Mouse (Mus musculus) embryo, embryonic 9.5 days (tissue): Measurements from ENCODE around the gene Zbtb32.

Experiments used
- DNase-seq: peaks from one replicate; pipeline ENCODE4 v3.0.0-alpha.2; 2017; ENCODE audit errors: extremely low spot score

Gene Zbtb32

DNA sequence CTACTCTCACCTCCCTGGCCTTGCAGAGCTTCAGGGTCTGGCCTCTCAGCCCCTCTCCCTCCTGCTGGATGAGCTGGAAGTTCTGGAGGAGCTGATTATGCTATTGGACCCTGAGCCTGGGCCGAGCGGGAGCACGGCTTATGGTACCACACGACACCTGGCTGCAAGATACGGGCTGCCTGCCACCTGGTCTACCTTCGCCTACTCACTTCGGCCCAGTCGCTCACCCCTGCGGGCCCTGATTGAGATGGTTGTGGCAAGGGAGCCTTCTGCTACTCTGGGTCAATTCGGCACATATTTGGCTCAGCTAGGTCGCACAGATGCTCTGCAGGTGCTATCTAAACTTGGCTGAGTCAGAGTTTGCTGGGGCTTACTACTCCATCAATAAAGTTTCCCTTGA, 31.2 kb downstream of the Zbtb32 start:
- no peak for DNase-seq

DNA sequence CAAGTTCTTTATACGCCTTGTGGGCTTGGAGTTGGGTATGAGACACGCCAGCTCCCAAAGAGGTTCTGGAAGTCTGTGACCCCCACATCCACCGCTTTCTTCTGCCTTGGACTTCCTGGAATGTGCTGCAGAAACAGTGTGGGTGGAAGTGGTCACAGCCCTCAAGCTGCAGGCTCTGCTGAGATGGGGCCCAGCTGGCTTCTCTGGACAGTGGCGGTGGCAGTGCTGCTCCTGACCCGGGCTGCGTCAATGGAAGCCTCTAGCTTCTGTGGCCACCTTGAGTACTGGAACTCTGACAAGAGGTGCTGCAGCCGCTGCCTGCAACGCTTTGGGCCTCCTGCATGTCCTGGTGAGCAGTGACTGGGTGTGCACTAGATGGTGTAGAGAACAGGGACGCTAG, 32.7 kb downstream of the Zbtb32 start:
- no peak for DNase-seq

DNA sequence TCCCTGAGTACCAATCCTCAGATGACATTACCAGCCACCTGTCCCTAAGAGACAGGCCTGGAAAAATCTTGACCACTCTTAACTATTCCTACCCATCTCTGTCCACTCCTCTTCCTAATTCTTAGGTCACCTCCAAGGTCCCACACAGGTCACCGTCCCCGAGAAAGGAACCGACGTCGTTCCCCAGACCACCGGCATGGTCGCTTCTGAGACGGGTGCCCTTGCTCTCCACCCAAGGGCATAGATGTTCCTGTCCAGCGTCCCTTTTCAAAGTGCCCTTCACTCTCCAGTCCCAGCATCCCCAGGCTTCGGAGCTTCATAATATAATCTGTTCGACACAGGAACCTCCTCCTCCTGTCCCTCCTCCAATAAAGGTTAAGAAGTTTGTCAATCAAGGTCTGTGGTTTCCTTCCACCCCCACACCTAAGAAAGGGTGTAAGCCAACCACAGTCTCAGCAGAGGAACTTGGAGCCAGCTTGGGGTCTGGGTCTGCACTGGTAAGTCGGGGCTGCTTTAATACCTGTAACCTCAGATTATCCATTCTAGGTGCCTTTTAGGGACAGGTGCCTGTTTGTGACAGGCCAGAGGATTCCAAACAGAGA, 33.6 kb downstream of the Zbtb32 start, which contains the start of gene Igflr1:
Igflr1 (plus strand) TSS at position 458 of the 602 bp plus-strand sequence.
- DNase-seq = no peak

DNA sequence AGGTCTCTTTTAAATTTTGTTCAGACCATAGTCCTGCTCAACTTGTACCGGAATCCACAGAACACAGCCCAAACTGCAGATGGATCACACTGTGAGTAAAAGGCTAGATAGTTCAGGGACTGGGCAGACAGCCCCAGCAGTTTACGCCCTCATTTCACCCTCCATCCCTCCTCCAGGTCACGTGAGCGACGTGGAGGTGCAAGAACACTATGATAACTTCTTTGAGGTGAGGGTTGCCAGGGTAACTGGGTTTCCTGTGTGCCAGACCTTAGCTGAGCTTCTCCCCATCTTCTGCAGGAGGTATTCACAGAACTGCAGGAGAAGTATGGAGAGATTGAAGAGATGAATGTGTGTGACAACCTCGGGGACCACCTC, 34.8 kb downstream of the Zbtb32 start:
- DNase-seq = no peak

DNA sequence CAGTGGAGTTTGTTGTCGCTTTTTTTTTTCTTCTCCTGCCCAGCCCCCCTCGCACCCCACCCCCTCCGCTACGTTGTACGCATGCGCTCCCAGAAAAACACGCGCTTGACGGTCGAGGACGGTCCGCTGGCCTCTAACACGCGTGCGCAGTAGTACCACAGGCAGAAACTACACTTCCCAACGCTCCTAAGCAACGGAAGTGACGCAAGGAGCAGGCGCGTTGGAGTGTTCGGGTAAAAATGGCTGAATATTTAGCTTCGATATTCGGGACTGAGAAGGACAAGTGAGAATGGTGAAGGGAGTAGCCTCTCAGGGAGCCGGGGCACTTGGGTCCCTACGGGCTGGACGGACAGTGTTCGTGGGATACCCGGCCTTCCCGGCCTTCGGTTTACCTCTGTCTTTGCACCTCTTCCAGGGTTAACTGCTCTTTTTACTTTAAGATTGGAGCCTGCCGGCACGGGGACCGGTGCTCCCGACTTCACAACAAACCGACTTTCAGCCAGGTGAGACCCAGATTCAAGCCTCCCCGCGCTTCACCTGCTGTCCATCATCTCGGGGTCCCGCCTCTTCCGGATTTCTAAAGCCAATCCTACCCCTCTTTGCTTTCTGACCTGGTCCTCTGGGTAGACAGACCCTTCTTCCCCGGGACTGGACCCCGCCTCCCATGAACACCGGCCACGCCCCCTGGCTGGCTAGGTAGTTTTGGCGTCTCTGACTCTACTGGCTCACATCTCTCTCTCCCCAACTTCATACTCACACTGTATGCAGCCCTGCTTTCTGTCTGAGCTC, 35.4 kb downstream of the Zbtb32 start, which contains the start of the genes U2af1l4, Gm49396 and Psenen:
U2af1l4 (plus strand) TSS at position 185 of the 789 bp plus-strand sequence.
Gm49396 (plus strand) TSS at position 228 of the 789 bp plus-strand sequence.
Psenen (minus strand) TSS at position 511 of the 789 bp plus-strand sequence.
- peak; percentile 92 for DNase-seq

- peak; percentile 37 for DNase-seq
Measured at GRCm38 (mm10) chr7:30562526-30563116, 36.1 kb downstream of the Zbtb32 start.

DNA sequence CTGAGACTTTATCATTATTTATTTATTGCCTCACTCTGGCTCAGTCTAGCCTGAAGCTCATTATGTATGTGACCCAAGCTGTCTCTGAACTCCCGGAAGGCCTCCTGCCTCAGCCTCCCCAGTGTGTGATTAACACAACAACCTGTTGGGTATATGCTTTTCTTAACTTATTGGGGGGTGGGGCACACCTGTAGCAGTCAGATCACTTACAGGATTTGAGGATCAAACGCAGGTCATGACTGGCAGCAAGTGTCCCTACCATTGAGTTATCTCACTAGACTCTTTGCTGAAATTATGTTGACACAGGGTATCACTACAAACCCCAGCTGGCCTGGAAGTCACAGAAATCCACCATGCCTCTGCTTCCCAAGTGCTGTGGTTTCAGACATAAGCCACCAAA, 38.4 kb downstream of the Zbtb32 start:
- DNase-seq = no peak

DNA sequence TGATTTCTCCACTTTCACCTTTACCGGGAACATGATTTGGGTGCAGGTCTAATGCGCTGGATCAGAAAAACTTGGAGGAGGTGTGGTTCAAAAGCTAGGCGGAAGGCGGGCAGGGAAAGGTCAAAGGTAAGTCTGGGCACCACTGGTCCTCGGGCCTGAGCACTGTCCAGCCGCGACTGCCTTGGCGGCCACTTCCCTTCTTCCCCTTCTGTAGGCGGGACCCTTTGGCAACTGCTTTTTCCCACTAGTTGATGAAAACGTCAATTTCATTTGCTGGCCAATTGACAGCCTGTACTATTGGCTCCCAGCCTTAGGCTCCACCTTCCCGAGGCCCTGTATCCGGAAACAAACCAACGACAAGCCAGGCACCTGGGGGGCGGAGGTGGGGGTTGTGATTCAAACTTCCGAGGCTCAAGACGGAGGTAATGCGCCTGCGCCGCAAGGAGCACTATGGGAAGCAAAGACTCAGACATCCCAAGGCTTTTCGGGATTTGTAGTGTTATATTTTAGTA, 39.2 kb downstream of the Zbtb32 start, which contains the start of gene Lin37:
Lin37 (minus strand) TSS at position 396 of the 512 bp plus-strand sequence.
- peak; percentile 94 for DNase-seq

DNA sequence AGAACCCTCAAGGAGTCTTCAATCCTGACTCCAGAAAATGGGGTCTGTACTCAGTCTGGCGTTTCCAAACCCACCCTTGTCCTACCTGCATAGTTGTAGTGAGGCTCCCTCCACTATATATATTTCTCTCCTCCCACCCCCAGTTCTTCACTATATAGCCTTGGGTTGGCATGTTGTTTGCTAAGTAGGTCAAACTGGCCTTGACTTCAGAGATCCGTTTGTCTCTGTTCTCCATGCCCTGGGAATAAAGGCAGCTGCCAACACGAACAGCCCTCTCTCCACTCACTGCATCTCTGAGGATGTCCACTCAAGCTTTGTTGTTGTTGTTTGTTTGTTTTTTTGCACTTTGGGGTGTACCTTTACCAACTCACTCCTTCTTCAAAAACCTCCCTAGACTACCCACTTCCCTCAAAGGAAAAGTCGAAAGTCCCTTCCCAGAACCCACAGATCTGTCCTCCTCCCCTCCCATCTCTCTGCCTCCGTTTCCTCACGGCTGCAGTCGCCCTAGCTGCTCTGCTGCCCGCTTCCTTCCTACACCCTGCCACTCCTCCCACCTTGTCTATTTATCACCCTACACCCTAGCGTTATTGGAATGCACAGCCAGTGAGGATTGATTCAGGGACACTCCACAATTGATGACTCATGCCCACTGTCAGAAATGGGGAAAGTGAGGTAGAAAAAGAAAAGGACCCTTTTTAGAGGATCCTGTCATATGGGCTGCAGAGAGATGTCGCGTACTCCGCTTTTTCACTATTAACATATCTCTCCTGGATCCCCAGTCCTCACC, 39.9 kb downstream of the Zbtb32 start:
- DNase-seq = no peak

DNA sequence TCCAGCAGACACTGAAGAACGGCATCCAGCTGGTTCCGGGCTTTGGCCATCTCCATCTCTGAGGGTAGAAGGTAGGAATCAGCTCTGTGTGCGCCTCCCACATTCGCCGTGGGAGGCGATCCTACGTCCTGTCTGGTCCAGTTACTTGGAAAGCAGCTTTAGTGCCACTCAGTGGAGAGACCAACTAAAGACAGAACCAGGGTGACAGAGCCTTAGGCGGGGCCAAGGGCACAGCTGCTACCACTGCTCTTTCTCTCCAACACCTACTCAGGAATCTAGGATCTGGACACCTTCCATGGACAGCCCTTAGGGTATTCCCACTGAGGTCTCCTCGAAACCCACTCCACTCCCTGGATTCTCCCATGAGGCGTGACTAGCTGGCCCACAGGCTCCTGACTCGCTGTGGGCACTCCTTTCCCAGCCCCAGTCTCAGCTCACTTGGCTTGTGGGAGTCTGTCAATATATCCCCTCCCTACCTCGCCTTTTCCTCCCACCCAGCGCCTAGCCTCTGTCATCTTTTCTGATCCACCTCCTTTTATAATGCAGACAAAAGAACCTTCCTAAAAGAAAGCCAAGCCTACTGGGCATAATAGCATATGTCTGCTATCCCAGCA, 40.7 kb downstream of the Zbtb32 start:
- DNase-seq = no peak

DNA sequence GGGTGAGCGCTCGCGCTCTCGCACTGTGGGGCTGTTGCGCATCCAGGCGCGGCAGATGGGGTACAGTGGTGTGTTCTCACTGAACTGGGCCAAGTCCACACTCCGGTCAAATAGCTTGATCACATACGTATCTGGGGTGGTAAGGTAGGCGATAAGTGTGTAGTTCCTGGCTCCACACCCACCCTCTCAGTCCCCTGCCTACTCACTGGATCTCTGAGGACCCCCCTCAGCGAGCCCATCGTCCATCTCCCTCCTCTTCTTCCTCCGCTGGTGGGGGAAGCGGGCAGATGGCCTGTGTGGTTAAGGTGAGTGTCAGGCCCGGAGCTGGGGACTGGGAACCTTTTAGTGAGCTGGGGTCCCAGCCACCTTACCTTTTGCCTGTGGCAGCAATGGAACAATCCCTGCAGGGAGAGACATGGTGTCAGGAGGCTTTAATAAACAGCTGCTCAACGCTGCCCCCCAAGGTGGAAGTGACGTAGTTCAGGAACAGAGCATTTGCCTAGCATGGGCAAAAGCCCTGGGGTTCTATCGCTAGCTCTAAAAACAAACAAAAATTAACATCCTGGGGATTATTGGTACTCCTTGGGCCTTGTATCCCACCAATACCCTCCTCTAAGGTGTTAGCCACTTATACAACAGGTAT, 41.7 kb downstream of the Zbtb32 start:
- DNase-seq = no peak

DNA sequence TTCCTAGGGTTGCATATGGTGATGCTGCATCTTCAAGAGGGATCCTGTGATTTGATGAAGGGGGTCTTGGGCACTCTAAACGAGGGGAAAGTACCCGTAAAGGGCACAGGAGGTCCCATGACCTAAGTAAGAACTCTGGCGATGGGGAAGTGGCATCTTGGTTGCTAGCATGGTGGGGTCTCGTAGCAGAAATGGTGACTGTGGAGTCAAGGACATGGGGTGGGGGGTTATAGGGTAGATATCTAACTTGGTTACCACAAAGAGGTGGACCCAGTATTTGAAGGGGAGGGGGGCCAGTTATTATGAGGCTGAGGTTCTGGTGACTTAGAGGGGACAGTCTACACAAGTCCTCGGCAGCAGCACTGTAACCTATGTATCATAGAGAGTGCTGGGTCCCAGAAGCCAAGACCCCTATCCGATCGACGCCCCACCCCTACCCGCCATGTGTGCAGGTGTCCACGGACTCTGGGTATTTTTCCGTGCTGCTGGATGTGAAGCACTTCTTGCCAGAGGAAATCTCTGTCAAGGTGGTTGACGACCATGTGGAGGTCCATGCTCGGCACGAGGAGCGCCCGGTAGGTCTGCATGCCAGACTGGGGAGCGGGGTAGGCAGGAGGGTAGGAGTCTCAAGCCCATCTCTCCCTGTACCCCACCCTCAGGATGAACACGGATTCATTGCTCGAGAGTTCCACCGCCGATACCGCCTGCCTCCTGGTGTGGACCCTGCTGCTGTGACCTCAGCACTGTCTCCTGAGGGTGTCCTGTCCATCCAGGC, 44.7 kb downstream of the Zbtb32 start:
- no peak for DNase-seq

DNA sequence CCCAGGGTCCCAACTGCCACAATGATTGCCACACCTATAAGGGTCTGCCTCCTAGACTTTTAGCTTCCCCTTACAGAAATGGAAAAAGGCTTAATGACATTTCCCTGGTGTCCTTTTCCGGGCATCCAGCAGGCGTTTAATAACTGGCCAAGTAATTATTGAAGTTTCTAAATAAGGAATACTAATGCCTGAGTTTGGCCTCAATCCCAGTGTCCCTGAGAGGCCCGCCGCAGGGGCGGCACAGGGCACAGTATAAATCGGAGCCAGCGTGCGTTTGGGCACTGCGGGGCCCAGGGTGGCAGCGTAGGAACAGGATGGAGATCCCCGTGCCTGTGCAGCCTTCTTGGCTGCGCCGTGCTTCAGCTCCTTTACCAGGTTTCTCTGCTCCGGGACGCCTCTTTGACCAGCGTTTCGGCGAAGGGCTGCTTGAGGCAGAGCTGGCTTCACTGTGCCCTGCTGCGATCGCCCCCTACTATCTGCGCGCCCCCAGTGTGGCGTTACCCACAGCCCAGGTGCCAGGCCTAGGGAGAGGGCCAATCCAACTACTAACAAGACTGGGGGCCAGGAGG, 45.6 kb downstream of the Zbtb32 start:
- no peak for DNase-seq

- DNase-seq = peak; percentile 95
Measured at GRCm38 (mm10) chr7:30552102-30553020, 46.3 kb downstream of the Zbtb32 start, which contains the start of the genes Hspb6 and Proser3. Hspb6 (plus strand) TSS chr7:30552178. Proser3 (minus strand) TSS chr7:30552299.

- no peak for DNase-seq
Measured at GRCm38 (mm10) chr7:30551445-30552101, 47.1 kb downstream of the Zbtb32 start.

DNA sequence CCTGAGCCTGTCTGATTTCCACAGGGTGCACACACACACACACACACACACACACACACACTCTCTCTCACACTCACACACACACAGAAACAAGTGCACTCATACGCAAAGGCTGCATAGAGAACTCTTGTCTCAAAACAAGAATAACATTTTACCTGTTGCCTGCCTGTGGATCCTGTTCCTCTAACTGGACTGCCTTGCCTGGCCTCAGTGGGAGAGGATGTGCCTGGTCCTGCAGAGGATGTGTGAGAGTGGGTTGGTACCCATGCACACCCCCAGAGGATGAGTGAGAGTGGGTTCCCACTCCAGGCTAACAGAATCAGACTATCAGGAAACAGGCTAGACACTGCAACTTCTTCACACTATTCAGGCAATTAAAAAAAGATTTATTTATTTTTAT, 48.1 kb downstream of the Zbtb32 start:
- DNase-seq = no peak

GRCm38 (mm10) chr7:30549880-30550279, 48.8 kb downstream of the Zbtb32 start:
- no peak for DNase-seq

DNA sequence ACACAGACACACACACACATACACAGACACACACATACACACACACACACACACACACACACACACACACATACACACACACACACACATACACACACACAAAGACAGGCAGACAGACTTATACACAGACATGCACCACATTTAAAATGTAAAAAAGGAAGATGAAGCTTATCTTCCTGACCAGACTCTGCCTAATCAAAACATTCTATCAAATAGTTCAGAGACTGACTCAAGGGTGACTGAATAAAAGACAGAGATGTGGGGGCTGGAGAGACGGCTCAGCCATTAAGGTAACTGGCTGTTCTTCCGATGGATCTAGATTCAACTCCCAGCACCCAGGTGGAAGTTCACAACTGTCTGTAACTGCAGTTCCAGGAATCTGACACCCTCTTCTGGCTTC, 54.4 kb downstream of the Zbtb32 start:
- DNase-seq = no peak
